Mouse (Mus musculus): ENCODE measurements around the gene Prmt8. TPM values are rescaled to one million over a fixed set of nuclear protein-coding genes. Genes with fewer than 3 reads are reported as not detected.

Gene Prmt8
- total RNA-seq (2021) = not detected
- long read RNA-seq, experiment 1 = 0 reads
- long read RNA-seq, experiment 2 = 0 reads

DNA sequence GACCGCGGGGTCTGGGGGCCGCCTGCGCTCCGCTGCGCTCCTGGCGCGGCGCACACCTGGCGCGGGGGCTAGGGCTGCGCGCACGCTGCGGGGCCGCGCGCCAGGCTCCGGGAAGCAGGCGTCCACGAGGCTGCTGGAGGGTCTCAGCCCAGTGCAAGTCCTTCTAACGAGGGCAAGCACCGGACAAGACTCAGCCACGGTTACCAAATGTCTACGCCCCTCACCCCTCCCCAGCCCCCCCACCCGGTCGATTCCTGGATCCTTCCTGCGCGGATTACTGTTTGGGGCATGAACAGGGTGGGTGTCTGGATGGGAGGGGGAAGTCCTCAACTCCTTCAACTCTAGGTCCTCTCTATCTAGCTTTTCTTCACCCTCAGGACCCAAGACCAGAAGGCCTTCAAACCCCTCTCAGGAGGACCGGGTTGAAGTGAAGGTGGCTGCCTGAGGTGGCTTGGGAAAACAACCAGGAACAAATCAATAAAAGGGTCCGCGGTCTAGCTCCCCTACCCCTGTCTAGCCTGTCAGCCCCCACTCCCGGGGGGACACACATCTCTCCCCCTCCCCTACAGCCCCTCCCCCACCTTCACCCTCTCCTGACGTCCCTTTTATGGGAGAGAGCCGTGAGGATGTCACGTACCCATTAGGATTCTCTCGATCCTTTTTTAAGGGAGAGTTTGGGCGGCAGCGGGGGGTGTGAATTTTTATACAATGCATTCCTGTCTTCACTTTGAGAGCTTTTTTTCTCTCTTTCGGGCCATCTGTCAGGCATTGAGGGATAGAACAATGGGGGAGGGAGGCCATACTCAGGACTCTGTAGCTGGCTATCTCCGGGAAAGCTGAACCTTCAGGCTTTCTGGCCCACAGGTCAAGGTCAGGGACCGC is at the start of gene Prmt8:
Prmt8 (minus strand) TSS at position 198 of the 882 bp plus-strand sequence.
- DNase-seq = no peak

DNA sequence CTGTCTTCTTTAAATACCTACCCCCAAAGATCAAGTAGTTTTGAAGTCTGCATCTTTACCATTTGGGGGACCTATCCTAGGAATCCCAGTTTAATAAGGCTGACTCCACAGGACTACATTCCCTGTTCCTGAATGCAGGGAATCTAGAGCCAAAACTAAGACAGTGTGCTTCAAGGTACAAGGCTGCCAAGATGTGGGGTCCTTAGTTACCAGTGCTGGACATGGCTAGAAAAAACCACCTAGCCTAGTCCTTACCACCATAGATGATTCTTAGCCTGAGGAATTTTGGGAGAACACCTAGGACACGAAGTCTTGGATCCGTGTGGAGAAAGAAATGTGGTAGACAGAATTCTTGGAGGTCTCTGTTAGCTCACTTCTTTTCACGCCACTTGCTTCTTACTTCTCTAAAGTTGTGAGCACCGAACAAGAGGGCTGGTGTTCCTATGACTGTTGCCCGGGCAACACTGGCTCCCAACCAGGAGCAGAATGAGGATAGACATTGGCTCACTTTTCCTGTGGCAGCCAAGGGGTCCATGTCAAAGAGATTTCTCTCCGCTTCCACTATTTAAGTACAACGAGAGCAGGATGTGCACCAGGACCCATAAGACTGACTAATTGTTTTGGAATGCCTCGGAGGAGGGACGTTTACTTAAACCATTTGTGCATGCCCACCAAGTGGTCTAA is 33.9 kb upstream of the Prmt8 start:
- no peak for DNase-seq

DNA sequence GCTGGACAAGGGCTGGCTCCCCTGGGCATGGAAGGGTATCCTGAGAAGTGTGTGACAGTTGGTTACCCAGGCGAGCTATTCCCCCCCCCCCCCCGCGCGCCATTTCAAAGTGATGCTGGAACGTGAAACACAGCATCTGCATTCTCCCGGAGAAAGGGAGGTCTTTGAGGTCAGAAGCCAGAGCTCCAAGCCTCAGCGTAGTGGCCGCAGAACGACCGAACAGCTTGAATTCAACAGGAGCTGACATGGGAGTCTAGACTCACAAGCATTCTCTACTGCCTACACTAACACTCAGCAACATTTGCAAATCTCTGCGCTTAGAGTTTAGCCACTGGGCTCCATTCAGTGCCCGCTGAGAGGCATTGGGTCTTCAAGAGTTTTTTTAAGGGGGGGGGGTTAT is 32.9 kb upstream of the Prmt8 start:
- DNase-seq = no peak

DNA sequence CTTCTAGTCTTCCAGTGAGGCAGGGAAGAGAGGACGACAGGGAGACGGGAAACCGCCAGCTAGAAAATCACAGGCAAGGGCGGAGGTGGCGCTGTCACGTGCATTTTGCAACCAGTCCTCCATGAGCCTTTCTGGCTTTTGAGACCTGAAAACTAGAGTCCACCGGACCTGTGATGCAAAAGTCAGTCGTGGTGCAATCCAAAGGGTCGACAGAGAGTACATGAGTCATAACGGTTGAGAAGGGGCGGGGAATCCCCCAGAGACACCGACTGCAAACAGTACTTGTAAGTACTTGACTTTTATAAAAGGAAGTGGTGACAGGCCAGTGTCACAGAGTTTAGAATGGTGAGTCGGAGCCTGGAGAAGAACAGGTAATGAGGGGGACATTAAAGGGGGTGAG is 20.8 kb upstream of the Prmt8 start:
- DNase-seq = no peak

DNA sequence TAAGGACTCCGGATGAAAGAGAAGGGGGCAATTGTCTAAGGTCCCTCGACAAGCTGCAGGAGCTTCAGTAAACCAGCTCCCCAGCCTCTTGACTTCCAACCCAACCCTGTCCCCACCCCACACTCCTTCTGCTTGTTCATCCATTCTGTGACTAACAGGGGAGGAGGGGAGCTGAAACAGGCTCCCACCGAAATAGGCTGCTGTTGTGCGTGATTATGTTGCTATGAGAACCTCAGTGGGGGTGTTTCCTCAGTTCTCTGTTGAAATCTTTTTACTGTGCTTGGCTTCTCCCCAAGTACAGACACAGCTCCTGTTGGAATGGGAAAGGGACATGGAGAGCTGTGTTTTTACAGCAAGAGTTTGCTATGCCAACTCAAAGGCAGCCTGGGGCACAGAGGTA is 1.5 kb upstream of the Prmt8 start:
- DNase-seq = no peak

DNA sequence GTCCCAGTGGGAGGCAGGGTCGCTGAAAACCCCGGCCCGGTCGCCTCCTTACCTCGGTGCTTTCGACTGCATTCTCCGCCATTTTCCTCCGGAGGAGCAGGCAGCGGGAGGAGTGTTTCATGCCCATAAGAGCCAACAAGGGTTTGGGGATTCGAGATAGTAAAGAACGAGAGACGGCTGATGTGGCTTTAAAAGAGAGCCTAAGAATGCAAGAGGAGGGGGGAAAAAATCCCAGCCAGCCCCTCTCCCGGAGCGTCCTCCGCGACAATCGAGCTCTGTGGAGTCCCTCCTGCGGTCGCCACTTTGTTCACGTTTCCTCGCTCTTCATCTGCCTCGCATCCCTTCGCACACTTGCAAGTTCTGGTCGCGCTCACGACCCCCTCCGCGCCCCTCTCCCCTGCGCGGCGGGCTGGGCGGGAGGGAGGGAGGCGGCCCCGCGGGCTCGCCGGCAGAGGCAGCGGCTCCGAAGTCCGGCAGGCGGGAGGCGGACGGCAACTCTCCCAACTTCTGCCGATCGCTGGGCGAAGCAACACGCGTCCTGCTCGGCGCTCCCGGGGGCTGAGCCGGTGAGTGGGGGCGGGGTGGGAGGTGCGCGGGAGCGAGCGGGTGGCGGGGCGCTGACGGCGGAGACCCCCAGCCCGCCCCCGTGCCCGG is 524 bp downstream of the Prmt8 start:
- DNase-seq = peak in 1 of 2 experiments; percentile 13

DNA sequence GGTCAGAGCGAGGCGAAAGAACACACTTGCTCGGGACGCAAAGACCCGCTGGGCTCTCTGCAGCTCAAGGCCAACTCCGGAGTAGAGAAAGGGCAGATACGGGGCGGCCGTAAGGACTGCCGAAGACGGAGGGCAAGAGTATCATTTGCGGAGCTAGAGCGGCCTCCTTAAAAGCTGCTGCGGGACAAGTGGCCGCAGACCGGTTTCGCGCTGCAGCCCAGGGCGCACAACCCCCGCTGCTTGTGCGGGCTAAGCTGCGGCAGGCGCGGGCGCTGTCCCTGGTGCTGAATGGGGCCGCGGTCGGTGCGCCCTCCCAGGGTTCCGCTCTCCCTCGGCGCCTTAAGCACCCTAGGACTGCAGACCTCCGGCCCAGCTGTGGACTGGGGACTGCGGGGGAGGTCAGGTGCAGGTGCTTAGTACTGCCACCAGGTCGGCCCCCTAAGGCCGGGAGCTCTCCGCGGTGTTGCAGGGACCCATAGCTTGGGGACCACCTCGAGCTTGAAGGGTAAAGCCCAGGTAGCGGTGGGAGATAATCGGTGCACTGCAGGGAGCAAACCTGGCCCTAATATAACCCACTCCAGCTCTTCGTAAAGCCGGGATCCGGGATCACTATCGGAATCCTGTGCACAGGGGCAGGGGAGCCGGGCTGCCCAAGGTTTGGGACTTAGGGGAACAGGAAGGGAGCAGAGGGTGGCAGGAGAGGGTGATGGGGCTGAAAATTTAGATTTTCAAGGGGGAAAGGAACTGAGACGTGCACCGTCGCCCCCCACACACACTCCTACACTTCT is 1.4 kb downstream of the Prmt8 start:
- peak; percentile 73 to 82 for DNase-seq

DNA sequence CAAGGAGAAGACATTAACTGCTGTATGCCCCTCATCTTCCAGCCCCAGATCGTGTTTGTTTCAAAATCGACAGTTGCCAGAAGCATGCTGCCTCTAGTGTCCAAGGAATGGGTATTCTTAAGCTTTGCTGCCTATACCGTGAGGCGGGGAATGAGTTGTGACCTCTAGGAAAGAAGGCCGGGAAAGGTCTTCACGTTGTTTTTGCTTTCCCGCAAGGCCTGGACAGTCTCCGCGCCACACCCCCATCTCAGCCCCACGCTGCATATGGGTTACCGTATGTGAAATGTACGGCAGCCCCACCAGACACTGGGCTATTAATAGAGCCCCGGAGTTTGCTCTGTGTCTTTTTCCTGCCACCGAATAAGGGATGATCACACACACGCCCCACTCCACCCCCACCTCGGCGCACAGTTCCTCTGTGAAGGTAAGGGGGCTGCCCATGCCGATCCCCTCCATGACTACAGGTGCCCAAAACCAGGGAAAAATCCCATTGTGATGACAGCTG is 2.0 kb downstream of the Prmt8 start:
- no peak for DNase-seq

DNA sequence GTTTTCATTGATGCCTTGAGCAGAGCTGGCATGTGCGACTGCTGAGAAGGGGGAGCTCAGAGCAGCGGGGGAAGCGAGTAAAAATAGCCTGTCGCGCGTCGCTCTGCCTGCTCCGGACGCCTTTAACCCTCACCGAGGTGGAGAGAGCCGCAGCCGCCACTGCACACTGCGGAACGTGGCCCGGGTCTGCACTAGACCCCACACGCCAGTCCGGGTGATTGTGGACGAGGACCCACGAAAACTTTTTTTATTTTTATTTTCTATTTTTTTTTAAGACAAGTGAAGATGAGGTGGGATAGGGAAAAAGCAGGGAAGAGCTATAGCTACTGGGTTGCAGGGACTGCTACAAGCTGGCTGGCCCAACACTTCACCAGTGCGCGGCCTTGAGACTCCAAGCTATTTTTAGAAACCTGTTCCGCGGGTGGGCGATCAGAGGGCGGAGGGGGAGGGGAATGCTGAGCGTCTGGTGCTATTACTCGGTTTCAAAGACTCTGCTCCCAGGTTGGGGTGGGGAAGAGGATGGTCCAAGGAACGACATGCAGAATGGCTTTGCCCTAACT is 2.6 kb downstream of the Prmt8 start:
- peak in 1 of 2 experiments; percentile 7 for DNase-seq

DNA sequence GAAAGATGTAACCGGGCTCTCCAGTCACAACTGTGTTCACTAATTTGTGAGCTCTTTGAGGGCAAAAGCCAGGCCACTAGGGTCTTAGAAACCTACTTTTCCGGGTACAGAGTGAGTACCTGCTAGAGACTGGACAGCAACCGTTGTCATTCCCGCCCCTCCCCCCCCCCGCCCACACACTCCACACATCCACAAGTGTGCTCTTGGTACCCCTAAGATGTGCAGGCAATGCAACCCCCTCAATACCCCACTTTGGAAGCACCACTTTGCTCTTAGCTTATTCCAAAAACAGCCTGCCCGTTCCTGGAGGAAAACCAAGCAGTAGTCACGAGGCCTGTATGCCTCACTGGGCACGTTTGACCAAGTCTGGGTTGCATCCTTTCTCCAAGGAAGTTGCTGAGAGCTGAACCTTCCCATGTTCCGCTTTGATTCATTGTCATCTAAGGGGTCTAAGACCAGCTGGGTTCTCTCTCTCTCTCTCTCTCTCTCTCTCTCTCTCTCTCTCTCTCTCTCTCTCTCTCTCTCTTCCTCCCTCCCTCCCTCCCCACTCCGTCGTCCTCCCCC is 3.1 kb downstream of the Prmt8 start:
- DNase-seq = no peak

DNA sequence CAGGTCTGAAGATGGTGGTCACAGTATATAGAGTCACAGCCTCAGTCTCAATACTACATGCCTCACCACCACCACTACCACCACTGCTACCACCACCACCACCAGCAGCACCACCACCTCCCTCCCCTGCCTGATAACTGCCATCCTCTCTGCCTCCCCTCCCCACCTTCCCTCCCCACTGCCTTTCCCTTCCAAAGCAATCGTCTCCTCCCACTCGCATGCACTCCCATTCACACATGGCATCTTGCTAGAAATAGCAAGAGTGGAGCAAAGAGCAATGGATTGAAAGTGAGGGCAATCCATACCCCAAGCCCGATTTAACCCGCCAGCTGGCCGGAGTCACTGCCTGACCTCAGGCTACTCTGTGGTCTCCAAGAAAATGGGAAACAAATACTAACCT is 3.7 kb downstream of the Prmt8 start:
- DNase-seq = no peak

DNA sequence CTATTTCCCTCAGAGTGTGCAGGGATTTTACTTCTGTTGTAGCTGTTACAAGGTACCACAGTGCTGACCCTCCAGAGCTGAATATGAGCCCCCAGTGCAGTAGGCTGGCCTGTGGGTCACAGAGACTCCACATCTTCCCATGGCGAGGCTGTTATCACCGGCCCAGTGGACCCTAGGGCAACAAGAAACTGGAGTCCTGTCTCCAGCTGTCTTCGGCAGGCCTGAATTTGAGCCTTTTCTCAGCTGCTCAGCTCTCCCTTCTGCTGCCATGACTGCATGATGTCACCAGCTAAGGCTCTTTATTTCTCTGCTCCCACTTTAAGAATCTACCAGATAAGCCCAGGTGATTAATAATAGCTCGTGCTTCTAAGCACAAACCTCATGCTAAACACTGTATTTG is 11.0 kb downstream of the Prmt8 start:
- DNase-seq = no peak

DNA sequence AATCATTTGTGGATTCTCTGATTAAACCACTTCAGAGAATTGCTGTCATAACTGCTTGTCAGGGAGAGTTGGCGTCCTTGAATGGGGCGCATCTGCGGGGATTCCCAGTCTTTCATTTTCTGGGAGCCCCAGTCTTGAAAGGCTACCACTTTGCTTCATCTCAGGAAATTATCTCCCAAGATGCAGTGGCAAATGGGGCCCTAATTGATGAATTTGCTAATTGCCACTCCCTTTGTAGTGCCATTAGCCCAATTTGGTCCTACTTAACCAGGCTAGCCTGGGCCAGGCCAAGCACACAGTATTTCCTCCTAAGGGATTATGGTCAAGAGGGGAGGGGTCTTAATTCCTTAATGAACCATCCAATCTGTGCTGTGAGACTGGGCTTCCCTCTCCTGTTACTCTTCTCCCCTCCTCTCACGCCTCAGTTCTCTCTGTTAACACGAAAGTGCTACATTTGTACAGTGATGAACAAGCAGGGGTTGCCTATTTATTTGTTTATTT is 11.6 kb downstream of the Prmt8 start:
- no peak for DNase-seq

DNA sequence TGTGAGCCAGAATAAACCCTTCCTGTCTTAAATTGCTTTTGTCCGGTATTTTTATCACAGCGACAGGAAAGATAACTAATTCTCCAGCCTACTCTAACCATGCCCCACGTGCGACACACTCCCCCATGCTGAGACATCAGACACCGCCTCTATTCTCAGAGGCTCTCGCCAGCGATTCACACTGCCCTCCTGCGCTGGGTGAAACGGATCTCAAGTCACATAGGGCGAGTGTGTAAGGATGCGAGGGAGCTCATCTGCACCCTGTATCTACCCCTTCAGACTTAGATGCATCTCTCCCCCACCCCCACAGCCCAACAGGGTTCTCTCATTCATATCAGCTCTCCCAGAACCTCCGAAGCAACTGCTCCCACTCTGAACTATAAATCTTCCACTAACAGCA is 12.4 kb downstream of the Prmt8 start:
- no peak for DNase-seq

DNA sequence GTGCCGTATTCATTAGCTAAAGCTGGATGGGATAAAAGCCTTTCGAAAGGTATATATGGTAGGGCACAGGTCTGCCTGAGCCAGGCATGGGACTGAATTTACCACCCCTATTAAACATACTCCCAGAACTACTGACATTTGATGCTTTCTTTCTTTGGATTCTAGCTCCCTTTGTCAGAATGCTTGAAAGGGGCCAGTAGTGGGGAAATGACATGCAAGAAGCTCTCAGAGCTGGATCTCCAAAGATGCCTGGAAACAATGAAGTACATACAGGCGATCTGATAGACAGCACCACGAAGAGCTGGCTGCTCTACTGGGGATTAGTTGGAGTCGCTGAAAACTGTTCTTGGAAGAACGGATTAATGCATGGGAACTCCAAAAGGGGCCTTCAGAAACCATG is 16.0 kb downstream of the Prmt8 start:
- DNase-seq = no peak

DNA sequence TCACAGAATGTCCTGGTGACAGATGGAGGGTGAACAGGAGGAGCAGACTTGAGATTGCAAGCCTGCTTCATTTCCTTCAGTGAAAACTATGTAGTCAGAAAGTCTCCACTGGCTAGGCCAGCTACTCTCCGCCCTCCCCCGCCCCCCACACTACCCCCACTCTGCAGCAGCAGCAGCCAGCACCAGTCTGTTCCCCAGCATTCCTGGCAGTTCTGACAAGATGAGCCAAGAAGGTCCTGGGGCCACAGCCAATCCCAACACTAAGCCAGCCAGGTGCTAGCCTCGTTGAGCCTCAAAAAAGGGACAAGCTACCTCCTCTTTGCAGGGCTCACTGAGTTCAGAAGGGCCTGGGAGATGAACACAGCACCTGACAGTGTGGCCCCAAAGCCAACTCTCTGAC is 16.6 kb downstream of the Prmt8 start:
- peak; percentile 27 to 28 for DNase-seq

DNA sequence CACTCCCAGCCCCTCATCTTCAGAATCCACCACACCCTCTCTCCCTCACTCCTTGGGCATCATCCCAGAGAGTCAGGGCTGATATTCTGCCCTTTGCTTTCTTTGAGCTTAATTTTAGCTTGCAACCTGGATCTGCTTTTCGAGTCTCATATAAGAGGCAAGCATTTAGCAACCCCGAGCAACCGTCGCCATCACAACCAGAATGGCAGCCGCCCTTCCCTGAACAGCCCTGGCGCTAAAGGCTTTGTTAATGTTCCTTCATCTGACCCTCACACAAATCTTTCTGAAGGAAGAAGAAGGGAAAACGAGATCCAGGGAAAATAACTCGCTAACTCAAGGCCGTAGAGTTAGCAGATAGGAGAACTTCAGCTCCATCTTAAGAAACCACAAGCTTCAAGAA is 17.8 kb downstream of the Prmt8 start:
- DNase-seq = no peak

DNA sequence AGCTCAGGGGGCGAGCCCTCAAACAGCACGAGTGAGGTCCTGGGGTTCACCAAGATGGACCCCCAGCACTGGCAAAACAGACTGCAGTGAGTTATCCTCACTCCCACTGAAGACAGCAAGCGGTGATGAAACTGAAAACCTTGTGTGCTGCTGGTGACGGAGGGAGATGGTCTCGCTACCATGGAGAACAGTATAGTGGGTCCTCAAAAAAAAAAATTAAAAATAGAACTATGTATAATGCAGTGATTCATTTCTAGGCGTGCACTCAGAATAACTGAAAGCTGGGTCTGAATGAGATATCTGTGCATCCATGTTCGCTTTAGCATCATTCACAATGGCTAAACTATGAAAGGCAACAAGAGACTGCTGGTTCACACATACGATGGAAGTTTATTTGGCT is 20.5 kb downstream of the Prmt8 start:
- no peak for DNase-seq

DNA sequence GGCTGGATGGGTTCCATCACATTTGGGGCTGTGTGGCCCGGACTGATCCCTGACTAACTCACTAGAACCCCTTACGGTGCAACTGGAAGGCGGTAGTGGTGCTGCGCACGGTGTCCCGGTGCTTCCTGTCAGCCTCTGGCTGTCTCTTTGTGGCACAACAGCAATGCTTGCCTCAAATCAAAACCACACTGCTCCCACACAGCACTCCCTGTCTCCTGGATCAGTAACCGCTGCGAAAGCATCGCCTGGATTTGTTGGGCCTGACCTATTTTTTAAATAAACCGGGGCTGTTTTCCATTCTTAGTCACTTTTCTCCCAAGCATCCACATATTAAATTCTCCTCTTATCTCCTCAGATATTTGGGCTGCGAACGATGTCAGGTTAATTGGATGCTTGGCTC is 27.0 kb downstream of the Prmt8 start:
- no peak for DNase-seq

DNA sequence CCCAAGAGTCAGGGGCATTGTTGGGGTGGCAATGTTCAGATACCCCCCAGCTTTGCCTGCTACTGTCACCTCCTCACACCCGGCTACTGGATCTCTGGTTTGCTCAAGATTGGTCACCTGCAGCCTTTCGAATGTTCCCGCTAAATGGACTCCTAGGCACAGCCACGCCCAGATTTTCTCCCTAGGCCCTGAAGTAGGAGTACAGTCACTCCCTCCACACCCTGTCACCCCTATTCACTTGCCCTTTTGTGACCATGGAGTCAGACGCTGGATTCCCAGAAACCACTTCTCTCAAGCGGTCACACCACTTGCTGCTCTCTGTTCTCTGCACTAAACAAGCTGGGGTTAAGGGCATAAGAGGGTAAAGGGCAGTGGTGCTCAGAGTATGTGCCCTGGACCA is 28.1 kb downstream of the Prmt8 start:
- DNase-seq = no peak

DNA sequence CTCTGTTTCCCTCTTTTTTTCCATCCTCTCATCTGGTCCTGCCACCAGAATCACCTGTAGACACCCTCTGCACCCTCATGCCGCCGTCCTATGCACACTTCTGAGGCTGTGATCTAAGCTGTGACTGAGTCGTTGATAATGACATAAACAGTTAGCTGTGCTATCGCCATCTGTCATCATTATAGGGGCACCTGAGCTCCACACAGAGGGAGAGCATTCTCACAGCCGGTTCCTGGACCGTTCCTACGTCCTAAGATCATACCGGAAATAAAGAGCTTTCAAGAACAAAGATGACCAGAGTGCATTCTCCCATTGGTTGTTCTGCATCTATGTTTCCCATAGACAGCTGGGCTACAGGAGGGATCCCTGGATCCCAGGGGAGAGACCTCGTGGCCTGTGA is 28.6 kb downstream of the Prmt8 start:
- DNase-seq = no peak

Data from adrenal gland, postnatal 36 days (tissue).